Mouse (Mus musculus) olfactory bulb, adult 2 months (tissue): ENCODE data around the gene Ms4a18.

Experiments used
- CTCF ChIP-seq: fragments of 200-500 bp; IDR thresholded peaks from 2 replicates; pipeline ENCODE4 v1.5.1; 2012; ENCODE audit warnings: low read depth, mild to moderate bottlenecking, low read length, moderate library complexity; ENCODE audit not compliant: insufficient read depth
- POLR2A ChIP-seq: fragments of 200-500 bp; IDR thresholded peaks from 2 replicates; pipeline ENCODE4 v1.6.1; 2012; ENCODE audit warnings: mild to moderate bottlenecking, low read depth, low read length, moderate library complexity; ENCODE audit not compliant: insufficient read depth

- TF ChIP-seq POLR2A (no peak), CTCF (no peak)
Measured at GRCm38 (mm10) chr19:11015468-11015867, 2.4 kb downstream of the Ms4a18 start.
